Mouse (Mus musculus) forebrain, embryonic 12.5 days (tissue): Measurements from ENCODE around the gene Atp6ap1l. TPM values are rescaled to one million over a fixed set of nuclear protein-coding genes. Genes with fewer than 3 reads are reported as not detected.
"Not testable (repeated sequence)": the region's sequence is repeated elsewhere in the genome, so short reads cannot be mapped to it uniquely, and the experiment has no call there.

ENCODE experiments used
- ATAC-seq: fragments of 200-750 bp; cut with Nextera tagmentation; 2 replicates; pipeline ENCODE4 v1.8.0; 2017; ENCODE audit warnings: moderate TSS enrichment; ENCODE audit not compliant: low FRiP score
- H3K27ac ChIP-seq: fragments of 300-500 bp; sonication (generic); 2 replicates; pipeline ENCODE4 v1.5.1; 2016; ENCODE audit warnings: mild to moderate bottlenecking
- H3K27me3 ChIP-seq: fragments of 300-500 bp; sonication (generic); 2 replicates; pipeline ENCODE4 v1.6.1; 2016; ENCODE audit warnings: mild to moderate bottlenecking
- H3K36me3 ChIP-seq: fragments of 300-500 bp; sonication (generic); replicated peaks from 2 replicates; pipeline ENCODE4 v1.6.1; 2016; ENCODE audit warnings: mild to moderate bottlenecking
- H3K4me1 ChIP-seq: fragments of 300-500 bp; sonication (generic); 2 replicates; pipeline ENCODE4 v1.6.1; 2016
- H3K4me2 ChIP-seq: fragments of 300-500 bp; sonication (generic); 2 replicates; pipeline ENCODE4 v1.6.1; 2016; ENCODE audit warnings: mild to moderate bottlenecking, moderate library complexity
- H3K4me3 ChIP-seq: fragments of 300-500 bp; sonication (generic); replicated peaks from 2 replicates; pipeline ENCODE4 v1.5.1; 2016; ENCODE audit warnings: mild to moderate bottlenecking
- H3K9ac ChIP-seq: fragments of 300-500 bp; sonication (generic); 2 replicates; pipeline ENCODE4 v1.6.1; 2016; ENCODE audit warnings: mild to moderate bottlenecking
- H3K9me3 ChIP-seq: fragments of 300-500 bp; sonication (generic); 2 replicates; pipeline ENCODE4 v1.6.1; 2016
- WGBS: fragments of 180-500 bp; shearing (Covaris S2); methylation state at CpG from one replicate; pipeline ENCODE4 v1.1.7; 2016; 5-methylcytosine and 5-hydroxymethylcytosine counted together
- polyA plus RNA-seq: library from polyadenylated mRNA; unstranded; fragments of >200 nt; fragmentation: Nextera tagmentation; extraction: Ambion mirVana; gene quantifications from 2 replicates; pipeline ENCODE4 v1.2.1, GENCODE M21; 2016

Gene Atp6ap1l
- 0.87 and 1.2 TPM in 2 replicates for polyA plus RNA-seq

DNA sequence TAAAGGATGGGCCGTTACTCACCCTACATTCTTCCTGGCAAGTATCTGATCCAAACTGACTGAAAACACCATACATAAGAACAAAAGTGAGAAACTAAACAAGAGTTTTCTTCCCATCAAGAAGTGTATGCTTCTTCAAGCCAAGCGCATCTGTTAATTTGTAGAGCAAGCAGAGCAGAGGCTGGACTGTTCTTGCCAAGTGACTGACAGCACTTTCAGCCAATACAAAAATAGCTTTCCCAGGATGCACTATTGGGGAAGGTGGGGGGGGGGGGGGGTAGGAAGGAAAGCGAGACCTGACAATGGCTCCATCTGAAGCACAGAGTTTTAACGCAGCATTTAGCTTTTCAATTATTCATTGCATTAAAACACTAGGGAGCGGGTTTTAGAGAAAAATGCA is at the start of gene Atp6ap1l:
Gene Atp6ap1l, minus strand, starts transcription at position 180 of the 400 bp plus-strand sequence.
- 86% methylated on average over 5 of the region's 5 CpGs for WGBS

DNA sequence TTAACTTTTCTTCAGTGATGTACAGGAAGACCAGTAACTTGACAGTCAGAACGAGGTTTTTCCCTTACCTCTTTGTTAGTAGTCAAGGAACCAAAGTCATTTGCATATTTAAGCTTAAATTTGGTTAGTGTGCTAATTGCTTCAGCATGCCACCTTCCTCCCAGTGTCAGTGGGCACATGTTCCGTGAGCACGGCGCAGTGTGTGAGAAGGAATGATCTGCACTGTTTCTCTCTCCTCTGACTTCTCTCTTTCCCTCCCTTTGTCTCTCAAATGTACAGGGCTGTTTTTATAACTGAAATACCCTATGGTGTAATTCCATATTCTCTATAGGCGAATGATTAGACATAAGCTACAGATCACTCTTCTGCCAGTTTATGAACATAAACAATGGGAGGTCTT is 34.4 kb upstream of the Atp6ap1l start:
- H3K9me3 ChIP-seq, result no peaks in the 10 kb centered on the region
- 77% methylated on average over 5 of the region's 5 CpGs for WGBS

More for the DNA sequence above, at the start of gene Atp6ap1l:
- H3K4me2 ChIP-seq, result no peak within 1 kb of the TSS
- H3K27ac ChIP-seq, result no peak within 1 kb of the TSS
- H3K4me1 ChIP-seq, result no peaks in the 10 kb centered on the region
- no peak within 1 kb of the TSS for H3K4me3 ChIP-seq
- no peak within 1 kb of the TSS for H3K9ac ChIP-seq
- H3K9me3 ChIP-seq, result no peaks in the 10 kb centered on the region
- ATAC-seq, result no peak
- no peaks in the 10 kb centered on the region for H3K27me3 ChIP-seq
- H3K36me3 ChIP-seq, result no peaks in the 10 kb centered on the region

GRCm38 (mm10) chr13:90939192-90939591 is 34.0 kb upstream of the Atp6ap1l start:
- Histone ChIP-seq H3K4me1 (no peaks in the 10 kb centered on the region), H3K4me3 (no peak overlapping the region), H3K27ac (no peak overlapping the region), H3K9ac (no peak overlapping the region), H3K36me3 (no peaks in the 10 kb centered on the region), H3K4me2 (no peak overlapping the region), H3K27me3 (no peaks in the 10 kb centered on the region), H3K9me3 (no peaks in the 10 kb centered on the region)
- 69% methylated on average over 6 of the region's 6 CpGs for WGBS
- ATAC-seq, result no peak

More for the DNA sequence above, 34.4 kb upstream of the Atp6ap1l start:
- Histone ChIP-seq H3K27ac (no peak overlapping the region), H3K27me3 (no peaks in the 10 kb centered on the region), H3K36me3 (no peaks in the 10 kb centered on the region), H3K4me2 (no peak overlapping the region), H3K4me3 (no peak overlapping the region), H3K9ac (no peak overlapping the region), H3K4me1 (no peaks in the 10 kb centered on the region)
- ATAC-seq, result no peak

- H3K27ac ChIP-seq, result no peak overlapping the region
- H3K4me2 ChIP-seq, result no peak overlapping the region
- no peak overlapping the region for H3K9ac ChIP-seq
- 88% methylated on average over 7 of the region's 7 CpGs for WGBS
- no peaks in the 10 kb centered on the region for H3K9me3 ChIP-seq
- H3K36me3 ChIP-seq, result no peaks in the 10 kb centered on the region
- no peaks in the 10 kb centered on the region for H3K27me3 ChIP-seq
- H3K4me1 ChIP-seq, result no peaks in the 10 kb centered on the region
- no peak for ATAC-seq
- H3K4me3 ChIP-seq, result no peak overlapping the region
Measured at GRCm38 (mm10) chr13:90935852-90936251, 30.7 kb upstream of the Atp6ap1l start.

- H3K9me3 ChIP-seq, result no peaks in the 10 kb centered on the region
- no peak overlapping the region for H3K27ac ChIP-seq
- H3K9ac ChIP-seq, result no peak overlapping the region
- H3K36me3 ChIP-seq, result peaks cover 10% of the 10 kb centered on the region
- no peaks in the 10 kb centered on the region for H3K27me3 ChIP-seq
- H3K4me2 ChIP-seq, result no peak overlapping the region
- H3K4me1 ChIP-seq, result no peaks in the 10 kb centered on the region
- ATAC-seq, result no peak
- no peak overlapping the region for H3K4me3 ChIP-seq
- 46% methylated on average over 3 of the region's 3 CpGs for WGBS
Measured at GRCm38 (mm10) chr13:90933256-90933655, 28.1 kb upstream of the Atp6ap1l start.

DNA sequence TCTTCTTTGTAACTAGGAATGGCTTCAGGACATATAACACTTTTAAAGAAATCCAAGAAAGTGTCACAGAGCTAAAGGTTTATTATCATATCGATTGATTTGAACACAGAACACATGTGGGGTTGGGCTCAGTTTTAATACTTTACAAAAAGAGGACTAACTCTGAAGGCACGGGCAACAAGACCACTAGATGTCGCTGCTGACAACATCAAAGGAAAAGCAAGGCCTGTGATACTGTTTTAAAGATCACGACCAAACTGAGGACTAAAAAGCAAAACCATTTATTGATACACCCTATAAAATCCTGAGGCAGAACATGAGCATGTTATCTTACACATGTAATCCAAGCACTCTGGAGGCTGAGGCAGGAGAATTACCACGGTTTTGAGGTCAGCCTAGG is 24.7 kb upstream of the Atp6ap1l start:
- no peak overlapping the region for H3K27ac ChIP-seq
- H3K27me3 ChIP-seq, result no peaks in the 10 kb centered on the region
- no peak overlapping the region for H3K9ac ChIP-seq
- no peak overlapping the region for H3K4me3 ChIP-seq
- no peak overlapping the region for H3K4me2 ChIP-seq
- no peaks in the 10 kb centered on the region for H3K9me3 ChIP-seq
- 26% methylated on average over 5 of the region's 5 CpGs for WGBS
- ATAC-seq, result peak; percentile 24; the same call in 1 of the 2 replicates
- peaks cover 43% of the 10 kb centered on the region for H3K36me3 ChIP-seq
- no peaks in the 10 kb centered on the region for H3K4me1 ChIP-seq

DNA sequence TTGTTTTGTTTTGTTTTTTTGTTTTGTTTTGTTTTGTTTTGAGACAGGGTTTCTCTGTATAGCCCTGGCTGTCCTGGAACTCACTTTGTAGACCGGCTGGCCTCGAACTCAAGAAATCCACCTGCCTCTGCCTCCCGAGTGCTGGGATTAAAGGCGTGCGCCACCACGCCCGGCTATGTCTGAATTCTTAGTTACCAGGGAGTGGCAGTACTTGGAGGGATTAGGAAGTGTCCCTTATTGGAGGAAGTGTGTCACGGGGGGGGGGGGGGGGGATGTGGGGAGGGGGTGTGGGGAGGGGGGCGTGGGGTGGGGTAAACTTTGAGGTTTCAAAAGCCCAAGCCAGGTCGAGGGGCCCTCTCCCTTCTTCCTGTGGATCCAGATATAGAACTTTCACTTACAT is 23.1 kb upstream of the Atp6ap1l start:
- not testable (repeated sequence) for H3K4me2 ChIP-seq, H3K4me3 ChIP-seq, H3K4me1 ChIP-seq, H3K27me3 ChIP-seq, ATAC-seq, H3K27ac ChIP-seq, H3K9ac ChIP-seq, H3K9me3 ChIP-seq
- WGBS, result 93% methylated on average over 7 of the region's 10 CpGs
- H3K36me3 ChIP-seq, result peaks cover 45% of the 10 kb centered on the region

DNA sequence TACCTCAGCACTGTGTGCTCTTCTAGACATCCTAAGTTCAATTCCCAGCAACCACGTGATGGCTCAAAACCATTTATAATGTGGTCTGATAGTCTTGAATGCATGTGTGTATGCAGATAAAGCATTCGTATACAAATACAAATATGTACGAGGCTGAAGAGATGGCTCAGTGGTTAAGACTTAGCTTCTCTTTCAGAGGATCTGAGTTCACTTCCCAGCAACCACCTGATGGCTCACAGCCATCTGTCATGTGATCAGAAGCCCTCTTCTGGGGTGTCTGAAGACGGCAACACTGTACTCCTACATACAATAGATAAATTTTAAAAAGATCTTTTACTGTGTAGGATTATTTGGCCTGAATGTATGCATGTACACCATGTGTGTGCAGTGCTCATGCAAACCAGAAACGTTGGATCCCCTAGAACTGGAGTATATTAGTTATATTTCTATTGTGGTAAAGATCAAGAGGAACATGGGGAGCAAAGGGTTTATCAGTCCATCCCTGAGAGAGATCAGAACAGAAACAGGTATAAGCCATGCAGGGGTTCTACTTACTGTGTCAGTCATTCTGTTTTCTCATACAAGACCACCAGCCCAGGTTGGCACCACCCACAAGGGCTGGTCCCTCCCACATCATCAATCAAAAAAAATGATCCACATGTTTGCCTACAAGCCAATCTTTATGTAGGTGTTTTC is 21.9 kb upstream of the Atp6ap1l start:
- H3K9ac ChIP-seq, result no peak overlapping the region
- H3K27me3 ChIP-seq, result no peaks in the 10 kb centered on the region
- H3K4me2 ChIP-seq, result no peak overlapping the region
- no peak overlapping the region for H3K27ac ChIP-seq
- peaks cover 45% of the 10 kb centered on the region for H3K36me3 ChIP-seq
- 0 out of 2 replicates have a peak, but pooled peaks cover 6% of the 10 kb centered on the region for H3K4me1 ChIP-seq
- no peaks in the 10 kb centered on the region for H3K9me3 ChIP-seq
- 85% methylated on average over 5 of the region's 5 CpGs for WGBS
- no peak for ATAC-seq
- no peak overlapping the region for H3K4me3 ChIP-seq

- no peaks in the 10 kb centered on the region for H3K9me3 ChIP-seq
- H3K9ac ChIP-seq, result no peak overlapping the region
- 80% methylated on average over 7 of the region's 7 CpGs for WGBS
- no peak overlapping the region for H3K4me3 ChIP-seq
- no peak for ATAC-seq
- H3K27me3 ChIP-seq, result no peaks in the 10 kb centered on the region
- H3K27ac ChIP-seq, result no peak overlapping the region
- 0 out of 2 replicates have a peak, but pooled peaks cover 6% of the 10 kb centered on the region for H3K4me1 ChIP-seq
- peaks cover 45% of the 10 kb centered on the region for H3K36me3 ChIP-seq
- H3K4me2 ChIP-seq, result no peak overlapping the region
Measured at GRCm38 (mm10) chr13:90926125-90926765, 21.1 kb upstream of the Atp6ap1l start.

GRCm38 (mm10) chr13:90925191-90925590 is 20.0 kb upstream of the Atp6ap1l start:
- ATAC-seq, result no peak
- H3K4me1 ChIP-seq, result 0 out of 2 replicates have a peak, but pooled peaks cover 6% of the 10 kb centered on the region
- 92% methylated on average over 5 of the region's 5 CpGs for WGBS
- H3K36me3 ChIP-seq, result peaks cover 45% of the 10 kb centered on the region
- no peaks in the 10 kb centered on the region for H3K9me3 ChIP-seq
- H3K4me3 ChIP-seq, result no peak overlapping the region
- H3K27me3 ChIP-seq, result no peaks in the 10 kb centered on the region
- H3K9ac ChIP-seq, result no peak overlapping the region
- H3K4me2 ChIP-seq, result no peak overlapping the region
- H3K27ac ChIP-seq, result no peak overlapping the region

DNA sequence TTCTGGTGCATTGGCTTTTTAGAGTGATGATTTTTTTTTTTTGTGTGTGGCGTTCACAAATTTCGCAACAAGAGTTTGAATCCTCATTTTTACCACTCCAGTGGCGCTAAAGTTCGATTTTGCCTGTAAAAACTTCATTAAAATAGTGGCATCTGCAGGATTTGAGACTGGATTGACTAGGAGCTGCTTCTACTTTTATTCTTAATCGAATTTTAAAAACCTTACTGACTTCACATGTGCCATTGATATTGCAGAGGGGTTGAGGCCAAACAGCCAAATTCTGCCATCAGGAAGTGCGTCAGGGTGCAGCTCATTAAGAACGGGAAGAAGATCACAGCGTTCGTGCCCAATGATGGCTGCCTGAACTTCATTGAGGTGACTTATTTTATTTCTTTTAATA is 18.9 kb upstream of the Atp6ap1l start:
- H3K27ac ChIP-seq, result no peak overlapping the region
- H3K4me3 ChIP-seq, result peak overlapping the region; percentile 87
- peak overlapping the region; percentile 61 for H3K4me2 ChIP-seq
- no peak for ATAC-seq
- 0 out of 2 replicates have a peak, but pooled peaks cover 6% of the 10 kb centered on the region for H3K4me1 ChIP-seq
- H3K9me3 ChIP-seq, result no peaks in the 10 kb centered on the region
- WGBS, result 54% methylated on average over 9 of the region's 9 CpGs
- H3K27me3 ChIP-seq, result no peaks in the 10 kb centered on the region
- peaks cover 43% of the 10 kb centered on the region for H3K36me3 ChIP-seq
- H3K9ac ChIP-seq, result peak overlapping the region; percentile 87

- H3K4me1 ChIP-seq, ATAC-seq, H3K27me3 ChIP-seq, H3K9me3 ChIP-seq, H3K27ac ChIP-seq: not testable (repeated sequence)
- Histone ChIP-seq H3K4me2 (peak overlapping the region; percentile 61), H3K4me3 (peak overlapping the region; percentile 87), H3K36me3 (peaks cover 39% of the 10 kb centered on the region), H3K9ac (peak overlapping the region; percentile 87)
- WGBS, result under 1% methylated on average over 13 of the region's 13 CpGs
Measured at GRCm38 (mm10) chr13:90923617-90924016, 18.5 kb upstream of the Atp6ap1l start.
